Mouse (Mus musculus): Measurements from ENCODE around the gene BC025920.

GRCm38 (mm10) chr10:81628390-81628789, 22.3 kb downstream of the BC025920 start, which contains the start of gene Ankrd24:
- TF ChIP-seq CTCF (IDR thresholded peaks at IDR 0.05; ENCODE audit: low read depth, low read length) (no peak), GATA1 (IDR thresholded peaks at IDR 0.05; ENCODE audit: borderline replicate concordance, low read length) (no peak), TAL1 (conservative IDR thresholded peaks at IDR 0.05; ENCODE audit: low read depth, low read length) (no peak), POLR2AphosphoS5 (IDR thresholded peaks at IDR 0.05; ENCODE audit: insufficient replicate concordance, low read depth, low read length) (no peak)
